Mouse (Mus musculus): ENCODE results near the gene Hmox2. TPM values are rescaled to one million over a fixed set of nuclear protein-coding genes. Genes with fewer than 3 reads are reported as not detected.

Hmox2 gene
- total and polyA plus RNA-seq, 2 experiments from 2014 or later, result 37.9 to 92.7 TPM

- Histone ChIP-seq H3K27ac (ENCODE audit: low read depth, low read length) (no peak overlapping the region), H3K27me3 (ENCODE audit: insufficient read depth, low read length) (no peaks in the 10 kb centered on the region), H3K4me1 (ENCODE audit: insufficient read depth, low read length) (peaks cover 9% of the 10 kb centered on the region; the same call in 1 of the 2 replicates), H3K9me3 (ENCODE audit: low read length) (no peaks in the 10 kb centered on the region), H3K36me3 (ENCODE audit: insufficient read depth, low read length) (no peaks in the 10 kb centered on the region), H3K9ac (replicated peaks; ENCODE audit: low read length, poor library complexity, severe bottlenecking) (no peak overlapping the region), H3K4me3 (ENCODE audit: low read depth, low read length) (no peak overlapping the region), H3K4me2 (ENCODE audit: low read depth, low read length, poor library complexity, severe bottlenecking) (no peak overlapping the region)
- 80% methylated on average over 3 of the region's 3 CpGs for WGBS
- no peak for TF ChIP-seq CTCF (IDR thresholded peaks at IDR 0.05)
- DNase-seq (ENCODE audit: low spot score), result peak; percentile 26
- no peak for ATAC-seq (ENCODE audit: low FRiP score)
Observed at GRCm38 (mm10) chr16:4730776-4731358, 4.7 kb downstream of the Hmox2 start.

- Histone ChIP-seq H3K27ac (ENCODE audit: low read depth, low read length) (no peak overlapping the region), H3K4me1 (ENCODE audit: insufficient read depth, low read length) (no peaks in the 10 kb centered on the region), H3K27me3 (ENCODE audit: insufficient read depth, low read length) (no peaks in the 10 kb centered on the region), H3K4me2 (ENCODE audit: low read depth, low read length, poor library complexity, severe bottlenecking) (no peak overlapping the region), H3K9me3 (ENCODE audit: low read length) (no peaks in the 10 kb centered on the region), H3K9ac (replicated peaks; ENCODE audit: low read length, poor library complexity, severe bottlenecking) (no peak overlapping the region), H3K36me3 (ENCODE audit: insufficient read depth, low read length) (no peaks in the 10 kb centered on the region), H3K4me3 (ENCODE audit: low read depth, low read length) (no peak overlapping the region)
- no peak for TF ChIP-seq CTCF (IDR thresholded peaks at IDR 0.05)
- DNase-seq (ENCODE audit: low spot score) (no peak), ATAC-seq (ENCODE audit: low FRiP score) (no peak)
- 86% methylated on average over 2 of the region's 2 CpGs for WGBS
Observed at GRCm38 (mm10) chr16:4736262-4736661, 10.1 kb downstream of the Hmox2 start.

GRCm38 (mm10) chr16:4739994-4740393, 13.8 kb downstream of the Hmox2 start:
- no peaks in the 10 kb centered on the region for H3K9me3 ChIP-seq (ENCODE audit: low read length)
- H3K4me2 ChIP-seq (ENCODE audit: low read depth, low read length, poor library complexity, severe bottlenecking), result no peak overlapping the region
- ATAC-seq (ENCODE audit: low FRiP score) (no peak), DNase-seq (ENCODE audit: low spot score) (no peak)
- H3K36me3 ChIP-seq (ENCODE audit: insufficient read depth, low read length), result no peaks in the 10 kb centered on the region
- no peak overlapping the region for H3K27ac ChIP-seq (ENCODE audit: low read depth, low read length)
- 95% methylated on average over 2 of the region's 2 CpGs for WGBS
- H3K4me1 ChIP-seq (ENCODE audit: insufficient read depth, low read length), result no peaks in the 10 kb centered on the region
- H3K27me3 ChIP-seq (ENCODE audit: insufficient read depth, low read length), result no peaks in the 10 kb centered on the region
- 0 out of 2 replicates have a peak, but pooled peaks have one; percentile 3 for TF ChIP-seq CTCF (IDR thresholded peaks at IDR 0.05)
- no peak overlapping the region for H3K9ac ChIP-seq (replicated peaks; ENCODE audit: low read length, poor library complexity, severe bottlenecking)
- no peak overlapping the region for H3K4me3 ChIP-seq (ENCODE audit: low read depth, low read length)

- Histone ChIP-seq H3K27ac (ENCODE audit: low read depth, low read length) (no peak overlapping the region), H3K4me2 (ENCODE audit: low read depth, low read length, poor library complexity, severe bottlenecking) (no peak overlapping the region), H3K9ac (replicated peaks; ENCODE audit: low read length, poor library complexity, severe bottlenecking) (no peak overlapping the region), H3K9me3 (ENCODE audit: low read length) (no peaks in the 10 kb centered on the region), H3K36me3 (ENCODE audit: insufficient read depth, low read length) (no peaks in the 10 kb centered on the region), H3K4me1 (ENCODE audit: insufficient read depth, low read length) (no peaks in the 10 kb centered on the region), H3K4me3 (ENCODE audit: low read depth, low read length) (no peak overlapping the region), H3K27me3 (ENCODE audit: insufficient read depth, low read length) (no peaks in the 10 kb centered on the region)
- TF ChIP-seq CTCF (IDR thresholded peaks at IDR 0.05), result no peak
- no peak for ATAC-seq (ENCODE audit: low FRiP score)
- WGBS, result 94% methylated on average over 1 of the region's 1 CpGs
- DNase-seq (ENCODE audit: low spot score), result no peak
Observed at GRCm38 (mm10) chr16:4742186-4742585, 16.0 kb downstream of the Hmox2 start.

- WGBS, result 95% methylated on average over 3 of the region's 3 CpGs
- Histone ChIP-seq H3K4me1 (ENCODE audit: insufficient read depth, low read length) (no peaks in the 10 kb centered on the region), H3K4me3 (ENCODE audit: low read depth, low read length) (no peak overlapping the region), H3K9me3 (ENCODE audit: low read length) (no peaks in the 10 kb centered on the region), H3K36me3 (ENCODE audit: insufficient read depth, low read length) (no peaks in the 10 kb centered on the region), H3K27me3 (ENCODE audit: insufficient read depth, low read length) (no peaks in the 10 kb centered on the region), H3K27ac (ENCODE audit: low read depth, low read length) (no peak overlapping the region), H3K4me2 (ENCODE audit: low read depth, low read length, poor library complexity, severe bottlenecking) (no peak overlapping the region), H3K9ac (replicated peaks; ENCODE audit: low read length, poor library complexity, severe bottlenecking) (no peak overlapping the region)
- ATAC-seq (ENCODE audit: low FRiP score) (no peak), DNase-seq (ENCODE audit: low spot score) (no peak)
- no peak for TF ChIP-seq CTCF (IDR thresholded peaks at IDR 0.05)
Observed at GRCm38 (mm10) chr16:4752155-4752554, 26.0 kb downstream of the Hmox2 start.

- Histone ChIP-seq H3K4me3 (ENCODE audit: low read depth, low read length) (no peak overlapping the region), H3K4me1 (ENCODE audit: insufficient read depth, low read length) (no peaks in the 10 kb centered on the region), H3K27me3 (ENCODE audit: insufficient read depth, low read length) (no peaks in the 10 kb centered on the region), H3K36me3 (ENCODE audit: insufficient read depth, low read length) (no peaks in the 10 kb centered on the region), H3K9ac (replicated peaks; ENCODE audit: low read length, poor library complexity, severe bottlenecking) (no peak overlapping the region), H3K27ac (ENCODE audit: low read depth, low read length) (no peak overlapping the region), H3K9me3 (ENCODE audit: low read length) (no peaks in the 10 kb centered on the region), H3K4me2 (ENCODE audit: low read depth, low read length, poor library complexity, severe bottlenecking) (no peak overlapping the region)
- DNase-seq (ENCODE audit: low spot score) (no peak), ATAC-seq (ENCODE audit: low FRiP score) (no peak)
- no peak for TF ChIP-seq CTCF (IDR thresholded peaks at IDR 0.05)
- 89% methylated on average over 3 of the region's 3 CpGs for WGBS
Observed at GRCm38 (mm10) chr16:4754045-4754444, 27.9 kb downstream of the Hmox2 start.
